Mouse (Mus musculus): ENCODE data around the gene Ano1. TPM values are rescaled to one million over a fixed set of nuclear protein-coding genes. Genes with fewer than 3 reads are reported as not detected.

Ano1 gene
- polyA plus RNA-seq, 1 experiment from 2014 or later, result 13.0 TPM

- Histone ChIP-seq H3K27me3 (replicated peaks) (no peaks in the 10 kb centered on the region), H3K4me2 (no peak overlapping the region), H3K4me1 (0 out of 2 replicates have a peak, but pooled peaks cover 2% of the 10 kb centered on the region), H3K27ac (no peak overlapping the region), H3K36me3 (replicated peaks) (no peaks in the 10 kb centered on the region), H3K4me3 (no peak overlapping the region), H3K9me3 (no peaks in the 10 kb centered on the region), H3K9ac (no peak overlapping the region)
- 57% methylated on average over 16 of the region's 16 CpGs for WGBS
- ATAC-seq (replicated peaks), result no peak
Measured at GRCm38 (mm10) chr7:144762496-144763235, 10.9 kb upstream of the Ano1 start.

- 48% methylated on average over 9 of the region's 9 CpGs for WGBS
- no peaks in the 10 kb centered on the region for H3K36me3 ChIP-seq (replicated peaks)
- H3K27ac ChIP-seq, result no peak overlapping the region
- H3K9ac ChIP-seq, result no peak overlapping the region
- 0 out of 2 replicates have a peak, but pooled peaks cover 2% of the 10 kb centered on the region for H3K4me1 ChIP-seq
- ATAC-seq (replicated peaks), result no peak
- H3K9me3 ChIP-seq, result no peaks in the 10 kb centered on the region
- no peaks in the 10 kb centered on the region for H3K27me3 ChIP-seq (replicated peaks)
- no peak overlapping the region for H3K4me2 ChIP-seq
- H3K4me3 ChIP-seq, result no peak overlapping the region
Measured at GRCm38 (mm10) chr7:144760228-144760627, 8.5 kb upstream of the Ano1 start.

- Histone ChIP-seq H3K9ac (no peak overlapping the region), H3K4me1 (0 out of 2 replicates have a peak, but pooled peaks cover 2% of the 10 kb centered on the region), H3K27ac (no peak overlapping the region), H3K4me2 (no peak overlapping the region), H3K36me3 (replicated peaks) (no peaks in the 10 kb centered on the region), H3K4me3 (no peak overlapping the region), H3K27me3 (replicated peaks) (no peaks in the 10 kb centered on the region), H3K9me3 (no peaks in the 10 kb centered on the region)
- WGBS, result 70% methylated on average over 2 of the region's 2 CpGs
- no peak for ATAC-seq (replicated peaks)
Measured at GRCm38 (mm10) chr7:144759455-144759854, 7.7 kb upstream of the Ano1 start.

DNA sequence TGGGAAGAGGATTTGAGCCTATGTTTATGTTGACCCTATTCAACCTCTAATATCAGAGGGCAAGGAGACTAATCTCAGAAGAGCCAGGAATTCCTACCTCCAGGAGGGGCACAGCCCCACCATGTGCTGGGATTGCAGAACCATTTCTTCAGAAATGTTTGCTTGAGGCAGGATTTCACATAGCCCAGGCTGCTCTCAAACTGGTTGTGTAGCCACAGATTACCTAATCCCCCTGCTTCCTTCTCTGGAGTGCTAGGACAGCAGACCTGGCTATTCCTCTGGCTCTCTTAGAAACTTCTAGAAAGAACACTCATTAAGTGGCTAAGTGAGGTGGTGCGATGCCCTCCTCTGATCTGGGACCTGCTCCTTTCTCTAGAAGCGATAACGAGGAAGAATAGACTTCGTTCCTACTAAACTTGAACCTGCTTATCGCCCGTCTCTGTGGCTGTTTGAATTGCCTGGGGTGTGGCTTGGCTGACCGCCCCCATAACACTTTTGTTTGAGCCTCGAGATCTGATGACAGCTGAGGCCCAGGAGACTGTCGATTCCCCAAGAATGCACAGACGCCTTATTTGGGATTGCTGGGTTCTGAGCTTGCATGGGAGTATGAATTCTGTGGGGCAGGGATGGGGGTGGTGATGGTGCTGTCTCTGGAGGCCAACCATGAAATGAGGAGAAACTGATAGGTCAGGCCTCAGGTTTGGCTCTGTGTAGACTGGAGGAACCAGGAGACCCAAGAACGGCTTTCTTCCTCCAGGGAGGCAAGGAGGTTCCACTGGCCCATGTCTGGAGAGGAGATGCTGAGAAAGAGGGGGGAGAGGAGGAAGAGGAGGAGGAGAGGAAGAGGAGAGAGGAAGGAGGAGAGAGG, 4.0 kb upstream of the Ano1 start:
- ATAC-seq (replicated peaks), result no peak
- Histone ChIP-seq H3K4me2 (no peak overlapping the region), H3K27ac (no peak overlapping the region), H3K4me3 (no peak overlapping the region), H3K36me3 (replicated peaks) (no peaks in the 10 kb centered on the region), H3K9me3 (no peaks in the 10 kb centered on the region), H3K4me1 (0 out of 2 replicates have a peak, but pooled peaks cover 2% of the 10 kb centered on the region), H3K27me3 (replicated peaks) (no peaks in the 10 kb centered on the region), H3K9ac (no peak overlapping the region)
- 82% methylated on average over 11 of the region's 11 CpGs for WGBS

DNA sequence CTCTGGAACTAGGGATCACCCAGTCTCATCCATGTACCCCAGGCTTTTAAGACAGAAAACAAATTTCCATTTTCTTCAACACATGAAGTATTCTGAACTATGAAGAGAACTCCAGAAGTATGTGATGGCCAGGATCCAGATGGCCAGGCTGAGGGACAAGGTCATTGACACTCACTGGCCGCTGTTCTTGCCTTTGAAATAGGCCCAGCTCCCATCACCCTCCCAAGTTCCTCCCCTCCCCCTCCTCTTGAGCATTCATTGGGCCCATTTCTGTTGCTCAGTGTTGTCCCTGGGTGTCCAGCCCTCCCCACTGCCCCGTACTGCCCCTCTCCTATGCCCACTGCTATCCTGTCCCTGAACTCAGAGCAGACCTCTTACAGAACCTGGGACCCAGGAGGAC, 2.9 kb upstream of the Ano1 start:
- H3K9ac ChIP-seq, result no peak overlapping the region
- H3K4me1 ChIP-seq, result no peaks in the 10 kb centered on the region
- no peak overlapping the region for H3K27ac ChIP-seq
- no peak for ATAC-seq (replicated peaks)
- no peaks in the 10 kb centered on the region for H3K36me3 ChIP-seq (replicated peaks)
- H3K9me3 ChIP-seq, result no peaks in the 10 kb centered on the region
- H3K4me2 ChIP-seq, result no peak overlapping the region
- 87% methylated on average over 2 of the region's 2 CpGs for WGBS
- no peak overlapping the region for H3K4me3 ChIP-seq
- H3K27me3 ChIP-seq (replicated peaks), result no peaks in the 10 kb centered on the region

- H3K4me1 ChIP-seq, result no peaks in the 10 kb centered on the region
- no peak overlapping the region for H3K4me3 ChIP-seq
- H3K9me3 ChIP-seq, result no peaks in the 10 kb centered on the region
- H3K36me3 ChIP-seq (replicated peaks), result no peaks in the 10 kb centered on the region
- H3K4me2 ChIP-seq, result no peak overlapping the region
- no peaks in the 10 kb centered on the region for H3K27me3 ChIP-seq (replicated peaks)
- WGBS, result 85% methylated on average over 9 of the region's 9 CpGs
- H3K9ac ChIP-seq, result no peak overlapping the region
- no peak overlapping the region for H3K27ac ChIP-seq
- no peak for ATAC-seq (replicated peaks)
Measured at GRCm38 (mm10) chr7:144753657-144754031, 1.9 kb upstream of the Ano1 start.

GRCm38 (mm10) chr7:144752919-144753656, 1.3 kb upstream of the Ano1 start:
- H3K4me3 ChIP-seq, result no peak overlapping the region
- no peaks in the 10 kb centered on the region for H3K4me1 ChIP-seq
- H3K9me3 ChIP-seq, result no peaks in the 10 kb centered on the region
- no peak overlapping the region for H3K27ac ChIP-seq
- 80% methylated on average over 14 of the region's 14 CpGs for WGBS
- no peak for ATAC-seq (replicated peaks)
- H3K9ac ChIP-seq, result no peak overlapping the region
- H3K27me3 ChIP-seq (replicated peaks), result no peaks in the 10 kb centered on the region
- no peaks in the 10 kb centered on the region for H3K36me3 ChIP-seq (replicated peaks)
- no peak overlapping the region for H3K4me2 ChIP-seq

DNA sequence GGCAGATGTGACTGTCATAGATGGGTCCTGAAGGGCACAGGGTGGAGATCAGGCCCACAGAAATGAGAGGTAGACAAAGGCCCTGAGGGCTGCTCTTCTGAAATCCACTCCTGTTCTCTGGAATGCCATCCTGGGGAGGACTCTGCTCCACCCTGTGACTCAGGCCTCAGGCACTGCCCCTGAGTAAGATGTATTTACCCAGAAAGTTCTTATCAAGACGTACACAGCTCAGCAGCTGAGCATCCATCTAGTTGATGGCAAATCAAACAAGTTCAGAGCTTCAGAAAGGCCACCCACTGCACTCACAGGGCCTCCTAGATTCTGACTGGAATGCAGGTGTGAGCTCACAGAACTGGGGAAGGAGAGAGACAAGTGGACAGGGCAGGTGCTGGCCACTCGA, 4.0 kb downstream of the Ano1 start:
- Histone ChIP-seq H3K4me3 (no peak overlapping the region), H3K4me1 (no peaks in the 10 kb centered on the region), H3K27me3 (replicated peaks) (no peaks in the 10 kb centered on the region), H3K9ac (no peak overlapping the region), H3K9me3 (no peaks in the 10 kb centered on the region), H3K4me2 (no peak overlapping the region), H3K27ac (no peak overlapping the region), H3K36me3 (replicated peaks) (no peaks in the 10 kb centered on the region)
- 65% methylated on average over 2 of the region's 2 CpGs for WGBS
- ATAC-seq (replicated peaks), result no peak

GRCm38 (mm10) chr7:144746466-144746865, 5.3 kb downstream of the Ano1 start:
- no peak overlapping the region for H3K27ac ChIP-seq
- WGBS, result 93% methylated on average over 4 of the region's 4 CpGs
- H3K9me3 ChIP-seq, result no peaks in the 10 kb centered on the region
- no peak overlapping the region for H3K4me2 ChIP-seq
- no peak for ATAC-seq (replicated peaks)
- H3K9ac ChIP-seq, result no peak overlapping the region
- no peak overlapping the region for H3K4me3 ChIP-seq
- no peaks in the 10 kb centered on the region for H3K36me3 ChIP-seq (replicated peaks)
- no peaks in the 10 kb centered on the region for H3K27me3 ChIP-seq (replicated peaks)
- no peaks in the 10 kb centered on the region for H3K4me1 ChIP-seq

DNA sequence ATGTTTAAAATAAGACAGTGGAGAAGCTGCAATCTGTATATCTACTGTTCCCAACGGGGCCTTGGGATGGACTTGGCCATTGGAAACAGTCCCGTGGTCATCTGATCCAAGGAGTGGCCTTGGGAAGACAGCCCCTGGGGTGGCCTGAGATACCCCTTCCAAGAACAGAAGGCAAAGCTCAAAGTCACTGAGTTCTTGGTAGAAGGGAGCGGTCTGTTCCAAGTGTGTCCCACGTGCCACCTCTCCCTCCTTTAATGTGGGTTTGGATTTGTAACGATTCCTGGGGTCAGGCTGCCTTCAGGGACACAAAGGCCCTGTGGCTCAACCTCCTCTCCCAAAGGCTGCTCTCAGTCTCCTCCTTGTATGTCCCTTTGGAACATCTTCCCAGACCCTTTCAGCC, 7.9 kb downstream of the Ano1 start:
- Histone ChIP-seq H3K4me2 (no peak overlapping the region), H3K4me3 (no peak overlapping the region), H3K4me1 (peaks cover 5% of the 10 kb centered on the region), H3K9ac (no peak overlapping the region), H3K9me3 (no peaks in the 10 kb centered on the region), H3K36me3 (replicated peaks) (no peaks in the 10 kb centered on the region), H3K27me3 (replicated peaks) (no peaks in the 10 kb centered on the region), H3K27ac (no peak overlapping the region)
- no peak for ATAC-seq (replicated peaks)
- whole genome bisulfite sequencing, result 82% methylated on average over 5 of the region's 5 CpGs

- no peaks in the 10 kb centered on the region for H3K27me3 ChIP-seq (replicated peaks)
- peaks cover 12% of the 10 kb centered on the region for H3K4me1 ChIP-seq
- 53% methylated on average over 7 of the region's 7 CpGs for WGBS
- no peak for ATAC-seq (replicated peaks)
- H3K4me3 ChIP-seq, result no peak overlapping the region
- H3K27ac ChIP-seq, result no peak overlapping the region
- H3K4me2 ChIP-seq, result no peak overlapping the region
- H3K9ac ChIP-seq, result no peak overlapping the region
- H3K36me3 ChIP-seq (replicated peaks), result no peaks in the 10 kb centered on the region
- no peaks in the 10 kb centered on the region for H3K9me3 ChIP-seq
Measured at GRCm38 (mm10) chr7:144740643-144741042, 11.1 kb downstream of the Ano1 start.

GRCm38 (mm10) chr7:144739810-144740209, 12.0 kb downstream of the Ano1 start:
- H3K4me1 ChIP-seq, result peaks cover 12% of the 10 kb centered on the region
- H3K36me3 ChIP-seq (replicated peaks), result no peaks in the 10 kb centered on the region
- H3K27me3 ChIP-seq (replicated peaks), result no peaks in the 10 kb centered on the region
- no peaks in the 10 kb centered on the region for H3K9me3 ChIP-seq
- no peak overlapping the region for H3K4me2 ChIP-seq
- H3K4me3 ChIP-seq, result no peak overlapping the region
- 58% methylated on average over 3 of the region's 3 CpGs for WGBS
- no peak overlapping the region for H3K27ac ChIP-seq
- ATAC-seq (replicated peaks), result no peak
- H3K9ac ChIP-seq, result no peak overlapping the region

All from midbrain, embryonic 15.5 days (tissue).